Mouse (Mus musculus): Measurements from ENCODE around the gene Cd180.
"Not testable (repeated sequence)": the region's sequence is repeated elsewhere in the genome, so short reads cannot be mapped to it uniquely, and the experiment has no call there.

Gene Cd180

GRCm38 (mm10) chr13:102678482-102678881 lies 14.9 kb upstream of the Cd180 start:
- DNase-seq: peak; percentile 83

DNA sequence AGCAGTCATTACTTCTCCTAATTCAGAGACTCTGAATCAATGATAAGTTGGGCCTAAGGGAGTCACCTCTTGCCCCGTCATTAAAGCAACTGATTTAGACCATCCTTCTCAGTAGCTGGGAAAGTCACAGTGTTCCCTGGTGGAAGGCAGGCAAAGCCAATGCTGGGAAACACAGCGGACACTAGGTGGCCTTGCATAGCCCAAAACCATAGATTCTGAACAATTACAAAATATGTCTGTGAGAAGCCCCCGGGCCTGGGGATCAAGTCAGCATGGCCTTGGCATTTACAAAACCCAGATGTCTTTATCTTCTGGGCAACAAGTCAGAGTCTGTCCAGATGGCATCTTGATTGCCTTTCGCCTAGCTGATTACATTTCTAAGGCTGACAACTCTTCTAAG lies 8.5 kb upstream of the Cd180 start:
- no peak for DNase-seq

DNA sequence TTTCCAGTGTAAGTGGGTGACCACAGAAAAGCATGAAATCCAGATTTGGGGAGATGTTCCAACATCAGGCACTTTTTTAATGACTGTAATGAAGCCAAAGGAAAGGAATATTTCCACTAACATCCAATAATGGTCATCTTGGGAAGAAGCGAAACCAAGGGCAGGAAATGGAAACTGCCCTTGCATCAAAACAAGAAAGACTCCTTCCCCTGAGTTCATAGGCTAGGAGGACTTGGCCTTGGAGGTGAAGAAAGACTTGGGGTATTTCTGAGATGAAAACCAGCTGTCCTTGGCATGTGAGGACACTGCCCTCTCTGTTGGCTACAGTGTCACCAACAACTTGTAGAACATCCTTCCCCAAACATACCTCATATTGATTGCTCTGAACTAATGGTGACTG lies 5.2 kb upstream of the Cd180 start:
- DNase-seq: no peak

DNA sequence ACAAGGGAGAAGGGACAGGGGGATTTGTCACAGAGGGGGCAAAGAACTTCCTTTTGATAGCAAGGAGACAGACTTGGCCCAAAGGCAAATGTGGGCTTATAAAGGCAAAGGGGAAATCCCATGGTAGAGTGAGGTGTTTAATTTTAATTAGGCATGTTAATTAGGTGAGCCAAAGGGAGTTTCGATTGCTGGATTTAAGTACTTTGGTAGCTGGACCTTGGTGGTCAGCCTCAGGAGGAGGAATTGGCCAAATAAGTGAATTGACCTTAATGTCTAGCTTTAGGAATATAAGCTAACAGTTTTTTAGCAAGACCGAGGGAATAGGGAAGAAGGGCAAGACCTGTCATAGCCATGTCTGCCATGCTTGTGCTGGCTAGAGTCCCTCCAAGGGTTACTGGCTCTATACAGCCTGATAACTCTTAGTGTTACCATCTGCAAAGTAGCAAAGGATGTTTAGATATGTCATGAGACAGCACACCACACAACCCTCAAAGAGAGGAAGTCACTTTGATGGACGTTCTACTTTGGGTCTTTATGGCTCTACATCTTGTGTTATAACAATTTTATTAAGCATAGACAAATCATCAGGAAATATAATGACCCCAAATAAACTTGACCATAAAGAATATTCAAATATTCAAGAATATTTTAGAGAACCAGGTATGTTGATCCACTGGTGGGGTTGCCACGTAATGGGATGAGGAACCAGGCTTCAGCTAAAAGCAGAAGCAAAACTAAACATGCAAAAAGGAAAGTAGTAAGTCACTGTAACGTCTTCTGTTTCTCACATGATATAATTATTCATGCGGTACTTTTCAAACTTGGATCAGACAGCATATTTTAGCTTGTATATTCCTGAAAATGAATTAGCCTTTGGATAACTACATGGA lies 3.9 kb upstream of the Cd180 start:
- no peak for DNase-seq

- DNase-seq: no peak
Observed at GRCm38 (mm10) chr13:102690184-102690583, 3.2 kb upstream of the Cd180 start.

DNA sequence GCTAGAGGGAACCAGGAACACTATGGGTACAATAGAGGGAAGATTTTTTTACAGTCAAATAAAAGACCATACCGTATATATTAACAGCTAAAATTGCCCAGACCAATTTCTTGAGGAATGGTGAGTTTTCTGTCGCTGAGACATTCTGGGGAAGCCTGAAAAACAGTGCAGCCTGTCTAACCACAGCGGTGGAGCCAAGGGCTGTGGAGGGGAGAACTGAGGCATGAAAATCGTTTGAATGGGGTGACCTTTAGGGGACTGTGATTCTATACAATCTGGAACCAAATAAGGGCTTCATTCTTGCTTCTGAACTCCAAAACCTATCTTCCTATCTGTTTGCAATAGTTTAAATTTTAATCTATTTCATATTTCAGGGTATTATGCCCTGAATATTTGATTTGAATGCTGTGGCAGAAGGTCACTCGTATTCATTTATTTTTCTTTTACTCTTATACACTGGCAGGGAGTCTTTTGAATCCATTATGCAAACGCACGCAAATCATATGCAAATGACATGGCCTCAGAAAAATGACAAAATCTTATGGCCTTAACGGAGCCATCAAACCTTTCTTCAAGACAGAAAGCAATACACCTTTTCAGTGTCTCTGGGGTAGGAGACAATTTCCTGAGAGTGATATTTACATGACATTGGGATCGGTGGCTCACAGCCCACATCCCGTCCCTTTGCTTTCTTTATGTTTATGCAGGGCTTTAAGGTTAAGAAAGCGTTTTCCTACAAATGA lies 1.8 kb upstream of the Cd180 start:
- DNase-seq: no peak

DNA sequence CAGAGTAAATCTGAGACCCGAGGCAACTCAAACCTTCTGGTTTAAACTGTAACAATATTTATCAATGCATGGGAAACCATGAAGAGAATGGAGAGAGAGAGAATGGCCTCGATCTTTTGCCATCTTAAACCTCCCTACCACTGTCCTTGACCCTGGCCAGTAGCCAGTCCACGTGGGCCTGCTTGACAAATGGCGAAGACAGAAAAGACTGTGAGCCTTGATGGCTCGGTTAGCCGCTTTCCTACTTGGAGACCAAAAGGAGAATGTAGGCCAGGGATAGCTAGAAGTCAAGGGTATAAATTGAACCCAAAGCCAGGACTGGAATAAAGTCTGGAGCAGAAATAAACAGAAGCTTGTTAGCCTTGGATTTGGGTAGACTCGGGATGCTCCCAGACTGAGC lies 796 bp downstream of the Cd180 start:
- DNase-seq: no peak

DNA sequence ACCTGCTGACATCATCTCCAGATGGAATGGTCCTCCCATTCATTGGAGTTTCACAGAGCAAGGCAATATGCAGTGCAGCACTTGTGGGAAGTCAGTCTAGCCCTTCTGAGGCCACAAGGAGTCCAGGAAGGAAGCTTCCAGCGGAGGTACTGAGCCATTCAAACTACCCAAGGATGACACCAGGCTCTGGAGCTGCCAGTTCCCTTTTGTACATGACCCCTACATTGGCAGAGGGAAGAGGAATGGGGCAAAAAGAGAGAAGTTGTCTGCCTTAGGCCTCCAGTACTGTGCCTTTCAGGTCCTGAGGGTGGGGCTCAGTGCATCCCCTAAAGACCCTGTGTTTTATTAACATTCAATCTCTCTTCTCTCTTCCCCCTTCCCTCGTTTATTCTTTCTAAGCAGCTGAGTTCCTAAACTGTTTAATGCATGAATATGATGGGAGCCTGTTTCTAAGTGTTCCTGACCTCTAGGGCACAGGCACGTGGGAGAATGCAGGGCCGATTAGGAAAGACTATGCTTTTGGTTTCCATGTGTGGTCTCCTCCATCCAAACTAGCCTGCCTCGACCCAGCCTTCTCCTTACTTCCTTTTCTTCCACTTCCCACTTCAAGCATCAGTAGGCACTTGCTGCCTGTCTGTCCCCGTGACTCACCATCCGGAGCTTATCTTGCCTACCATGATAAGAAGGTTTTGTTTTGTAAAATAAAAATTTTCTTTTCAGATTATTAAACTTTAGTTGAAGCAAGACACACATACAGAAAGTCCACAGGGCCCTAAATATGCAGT lies 2.0 kb downstream of the Cd180 start:
- no peak for DNase-seq

GRCm38 (mm10) chr13:102698335-102698734 lies 5.0 kb downstream of the Cd180 start:
- DNase-seq: no peak

DNA sequence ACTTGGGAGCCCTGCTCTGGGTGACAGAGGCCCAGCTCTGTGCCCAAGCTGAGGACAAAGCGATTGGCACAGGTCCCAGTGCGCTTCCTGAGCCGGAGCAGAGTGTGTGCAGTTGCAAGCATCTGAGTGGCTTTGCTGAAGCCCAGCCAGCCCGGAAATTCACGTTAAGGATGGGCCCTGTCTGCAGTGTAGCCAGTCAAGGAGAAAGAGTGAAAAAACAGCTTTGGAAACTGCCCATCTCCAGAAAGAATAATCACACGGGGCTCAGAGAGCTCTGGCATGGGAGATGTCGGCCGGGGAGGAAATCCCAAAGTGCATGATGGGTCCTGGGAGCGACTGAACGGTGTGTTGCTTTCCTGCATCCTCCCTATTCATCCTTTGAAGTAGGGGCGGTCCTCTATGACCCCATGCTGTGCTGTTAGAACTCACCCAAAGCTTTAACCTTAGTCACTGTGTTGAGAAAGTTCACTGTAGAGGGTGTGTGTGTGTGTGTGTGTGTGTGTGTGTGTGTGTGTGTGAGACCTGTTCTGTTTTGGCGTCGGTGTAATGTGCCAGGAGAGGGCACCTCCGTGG lies 5.5 kb downstream of the Cd180 start:
- DNase-seq: peak; percentile 61

DNA sequence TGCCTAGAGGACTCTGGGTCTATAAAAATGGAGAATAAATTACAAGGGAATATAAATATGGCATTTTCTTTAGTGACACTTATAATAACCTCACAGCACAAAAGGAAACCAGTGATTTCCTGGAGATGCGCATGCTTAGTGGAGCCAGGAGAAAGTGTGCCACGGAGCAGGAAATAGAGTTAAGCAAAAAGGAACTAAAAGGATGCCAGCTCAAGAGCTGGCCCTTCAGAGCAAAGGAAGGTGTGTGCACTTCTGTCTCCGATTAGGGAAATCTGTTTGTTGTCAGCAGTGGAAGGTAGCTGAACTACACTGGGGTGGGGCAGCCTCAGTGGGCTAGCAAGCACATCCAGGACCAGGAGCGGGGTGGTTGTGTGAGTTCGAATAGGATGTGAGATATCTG lies 6.8 kb downstream of the Cd180 start:
- no peak for DNase-seq

DNA sequence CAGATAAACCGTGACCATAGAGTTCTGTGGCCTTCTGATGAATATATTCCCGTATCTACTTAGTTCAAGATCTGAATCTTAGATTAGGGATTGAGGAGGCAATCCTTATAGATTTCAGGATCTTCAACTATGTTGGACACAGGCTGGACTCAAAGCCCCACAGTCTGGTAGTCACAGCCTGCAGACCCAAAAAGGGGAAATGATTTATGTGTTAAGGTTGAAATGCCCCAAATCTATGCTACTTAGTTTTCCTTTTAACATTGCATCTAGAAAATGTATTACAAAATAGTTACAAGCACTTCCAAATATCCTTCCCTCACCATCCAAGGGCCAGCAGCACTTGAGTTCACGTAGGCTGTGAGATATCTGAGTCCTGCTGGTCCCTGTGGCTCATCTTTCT lies 7.4 kb downstream of the Cd180 start:
- DNase-seq: no peak

DNA sequence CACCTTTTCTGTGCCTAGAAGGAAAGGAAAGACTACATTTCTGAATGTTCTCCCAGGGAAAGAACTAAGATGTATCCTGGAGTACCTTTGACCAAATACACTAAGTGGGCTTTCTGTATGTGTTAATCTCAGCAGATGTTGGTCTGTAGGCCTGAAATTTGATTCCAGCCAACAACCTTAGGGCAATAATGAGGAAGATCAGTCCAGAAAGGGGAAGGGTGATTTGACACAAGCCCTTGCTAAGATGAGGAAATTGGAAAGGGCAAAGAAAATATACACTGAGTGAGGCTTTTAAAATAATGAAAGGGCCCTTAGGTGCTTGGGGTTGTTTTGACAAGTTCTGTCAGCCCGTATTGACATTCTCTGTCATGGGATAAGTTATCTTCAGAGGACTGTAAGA lies 23.6 kb downstream of the Cd180 start:
- no peak for DNase-seq

DNA sequence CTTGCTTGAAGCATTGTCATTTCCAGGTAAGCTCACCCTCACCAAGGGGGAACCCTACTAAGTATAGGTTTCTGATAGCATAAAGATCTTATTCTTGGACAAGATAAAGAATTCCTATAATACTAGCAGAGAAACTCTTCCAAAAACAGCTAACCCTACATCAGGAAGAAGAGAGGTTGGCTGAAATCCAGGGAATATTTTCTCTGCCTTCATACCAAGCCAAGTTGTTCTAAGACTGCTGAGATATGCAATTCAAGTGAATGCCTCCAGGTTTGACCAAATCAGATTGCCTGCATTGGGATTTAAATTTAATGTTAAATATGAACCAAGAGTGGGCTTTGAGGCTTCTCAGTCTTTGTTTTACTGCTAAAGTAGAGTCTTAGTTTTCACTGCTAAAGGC lies 32.1 kb downstream of the Cd180 start:
- no peak for DNase-seq

DNA sequence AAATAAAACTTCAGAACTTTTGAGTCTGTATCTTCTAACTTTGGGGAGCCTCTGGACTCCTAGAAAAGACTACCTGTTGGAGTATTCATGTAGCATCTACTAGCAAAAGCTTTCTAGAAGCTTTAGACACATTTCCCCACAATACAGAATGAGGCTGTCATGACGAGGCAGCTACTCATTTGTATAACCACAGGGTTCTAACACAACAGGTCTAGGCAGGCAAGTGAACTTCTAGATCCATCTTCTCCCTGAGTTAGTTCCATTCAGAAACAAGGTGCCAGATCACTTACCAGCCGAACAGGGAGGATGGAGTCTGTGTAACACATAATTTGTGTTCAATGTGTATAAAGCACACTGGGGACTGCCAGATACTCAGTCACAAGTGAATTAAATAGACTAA lies 32.5 kb downstream of the Cd180 start:
- DNase-seq: no peak

GRCm38 (mm10) chr13:102726876-102727275 lies 33.5 kb downstream of the Cd180 start:
- no peak for DNase-seq

GRCm38 (mm10) chr13:102728035-102728434 lies 34.7 kb downstream of the Cd180 start:
- DNase-seq: no peak

- DNase-seq: not testable (repeated sequence)
Observed at GRCm38 (mm10) chr13:102728951-102729350, 35.6 kb downstream of the Cd180 start.

DNA sequence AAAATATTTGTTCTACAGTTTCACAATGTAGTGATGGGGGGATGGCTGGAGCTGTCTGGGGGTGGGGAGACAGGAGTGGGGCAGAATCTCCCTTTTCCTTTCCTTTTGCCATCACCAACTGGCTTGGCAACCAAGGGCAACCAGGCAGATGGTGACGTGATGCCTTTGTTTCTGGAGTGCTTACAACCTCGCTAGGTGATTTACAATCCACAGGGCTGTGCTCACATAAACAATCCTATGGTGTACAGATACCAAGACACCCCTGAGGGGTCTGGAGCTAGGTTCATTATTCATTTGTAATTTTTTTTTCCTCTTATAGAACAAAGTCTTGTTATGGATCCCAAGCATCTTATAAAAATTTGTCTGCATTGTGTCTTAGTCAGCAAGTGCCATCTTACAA lies 39.7 kb downstream of the Cd180 start:
- DNase-seq: no peak

DNA sequence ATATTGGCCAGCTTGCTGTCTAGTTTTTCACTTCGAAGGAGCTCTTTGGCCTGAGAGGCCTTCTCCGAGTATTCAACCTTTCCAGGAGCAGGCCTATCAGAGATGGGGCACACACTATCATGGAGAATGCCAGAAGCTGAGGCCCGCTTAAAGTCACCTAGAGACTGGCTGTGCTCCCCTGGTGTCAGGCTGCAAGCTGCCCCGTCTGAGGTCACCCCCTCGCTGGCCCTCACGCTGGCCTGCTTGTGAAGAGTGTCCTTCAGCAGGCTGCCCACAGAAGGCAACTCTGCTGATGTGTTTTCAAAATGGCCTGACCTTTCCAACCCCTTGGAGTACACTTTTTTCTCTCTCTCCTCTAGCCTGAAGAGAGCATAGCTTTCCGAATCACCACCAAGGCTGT lies 44.5 kb downstream of the Cd180 start:
- DNase-seq: no peak

DNA sequence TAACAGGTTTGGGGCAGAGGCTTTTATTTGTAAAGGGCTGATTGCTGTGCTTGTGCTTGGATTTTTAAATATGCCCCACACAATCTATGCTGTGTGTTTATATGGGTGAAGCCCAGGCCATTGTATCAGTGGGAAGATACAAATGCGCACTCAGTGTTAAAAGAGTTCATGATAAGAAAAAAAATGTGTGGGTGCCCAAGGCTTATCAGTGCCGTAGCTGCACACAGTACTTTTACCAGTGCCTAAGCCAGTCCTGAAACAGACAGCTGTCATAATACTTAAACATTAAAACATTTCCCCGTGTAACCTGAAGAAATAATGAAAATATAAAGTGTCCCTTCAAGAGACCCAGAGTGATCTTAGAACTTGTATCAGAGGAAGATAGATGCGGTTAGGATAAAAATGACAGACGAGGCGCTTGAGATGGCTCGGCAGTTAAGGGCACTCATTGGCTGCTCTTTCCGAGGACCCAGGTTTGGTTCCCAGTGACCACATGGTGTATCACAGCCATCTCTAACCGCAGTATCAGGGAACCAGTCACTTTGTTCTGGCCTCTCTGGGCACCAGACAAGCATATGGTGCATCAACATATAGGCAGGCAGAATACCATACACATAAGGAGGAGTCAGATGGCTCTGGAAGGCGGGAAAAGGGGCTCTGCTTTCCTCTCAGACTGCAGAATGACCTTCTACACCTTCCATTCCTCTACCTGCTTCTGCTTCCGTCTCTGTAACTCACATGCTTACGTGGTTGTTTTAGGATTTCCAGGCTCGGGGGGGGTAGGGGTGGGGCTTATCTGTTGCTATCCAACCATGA lies 46.6 kb downstream of the Cd180 start:
- no peak for DNase-seq

Data from kidney, adult 18-20 months (tissue).